Mouse (Mus musculus) frontal cortex, adult 2 months (tissue): Measurements from ENCODE around the gene 9830107B12Rik. TPM values are rescaled to one million over a fixed set of nuclear protein-coding genes. Genes with fewer than 3 reads are reported as not detected.
"Not testable (repeated sequence)": the region's sequence is repeated elsewhere in the genome, so short reads cannot be mapped to it uniquely, and the experiment has no call there.

Experiments used
- DNase-seq, 2 experiments: peaks; one replicate each; pipeline ENCODE4 v3.0.0; 2022; ENCODE audit warnings: low spot score in 1 of 2; ENCODE audit errors: extremely low spot score in 1 of 2
- polyA plus RNA-seq: library from polyadenylated mRNA; depleted of rRNA; stranded (reverse); fragments of >200 nt; gene quantifications from 2 replicates; pipeline ENCODE4 v1.2.3, GENCODE M21; 2012; rRNA removed

The 9830107B12Rik gene
- polyA plus RNA-seq: not detected in 2 replicates

GRCm38 (mm10) chr17:48146120-48146519, at the start of gene 9830107B12Rik:
TSS of gene 9830107B12Rik (minus strand) at chr17:48146268.
- no peak for DNase-seq

- no peak for DNase-seq
These were observed 46.3 kb upstream of the 9830107B12Rik start for GRCm38 (mm10) chr17:48192366-48192765.

GRCm38 (mm10) chr17:48185252-48185651, 39.2 kb upstream of the 9830107B12Rik start:
- DNase-seq: no peak

- DNase-seq: not testable (repeated sequence)
These were observed 21.0 kb upstream of the 9830107B12Rik start, which contains the start of gene A530064D06Rik for GRCm38 (mm10) chr17:48167103-48167502. TSS of gene A530064D06Rik (minus strand) at chr17:48167275.

- DNase-seq: no peak
These were observed 11.5 kb upstream of the 9830107B12Rik start for GRCm38 (mm10) chr17:48157382-48158076.

- no peak for DNase-seq
These were observed 13.3 kb downstream of the 9830107B12Rik start for GRCm38 (mm10) chr17:48132810-48133209.

- DNase-seq: no peak
These were observed 25.6 kb downstream of the 9830107B12Rik start for GRCm38 (mm10) chr17:48120456-48120855.

GRCm38 (mm10) chr17:48119656-48120055, 26.4 kb downstream of the 9830107B12Rik start:
- DNase-seq: peak in 1 of 2 experiments; percentile 85

- no peak for DNase-seq
These were observed 27.5 kb downstream of the 9830107B12Rik start for GRCm38 (mm10) chr17:48118570-48118969.

GRCm38 (mm10) chr17:48110547-48111287, 35.4 kb downstream of the 9830107B12Rik start:
- peak in 1 of 2 experiments; percentile 29 for DNase-seq

GRCm38 (mm10) chr17:48108520-48108919, 37.5 kb downstream of the 9830107B12Rik start:
- no peak for DNase-seq

- no peak for DNase-seq
These were observed 38.2 kb downstream of the 9830107B12Rik start for GRCm38 (mm10) chr17:48107862-48108261.

- DNase-seq: no peak
These were observed 38.7 kb downstream of the 9830107B12Rik start for GRCm38 (mm10) chr17:48107333-48107732.

- DNase-seq: peak; percentile 82 to 93
These were observed 45.3 kb downstream of the 9830107B12Rik start for GRCm38 (mm10) chr17:48100441-48101417.

- no peak for DNase-seq
These were observed 46.8 kb downstream of the 9830107B12Rik start for GRCm38 (mm10) chr17:48099312-48099711.

- DNase-seq: no peak
These were observed 47.6 kb downstream of the 9830107B12Rik start for GRCm38 (mm10) chr17:48098528-48098890.

- no peak for DNase-seq
These were observed 48.1 kb downstream of the 9830107B12Rik start for GRCm38 (mm10) chr17:48097743-48098527.

GRCm38 (mm10) chr17:48097011-48097742, 48.9 kb downstream of the 9830107B12Rik start:
- DNase-seq: peak in 1 of 2 experiments; percentile 51

GRCm38 (mm10) chr17:48096321-48096720, 49.7 kb downstream of the 9830107B12Rik start:
- DNase-seq: no peak
